Mouse (Mus musculus) bone marrow, adult 2 months (tissue): ENCODE results near the gene Cabp5.

Experiments
- CTCF ChIP-seq: fragments of 200-500 bp; IDR thresholded peaks from 2 replicates; pipeline ENCODE4 v1.5.1; 2011; ENCODE audit warnings: low read length, control low read depth; ENCODE audit not compliant: control insufficient read depth, insufficient read depth
- POLR2A ChIP-seq: fragments of 200-500 bp; IDR thresholded peaks from 2 replicates; pipeline ENCODE4 v1.6.1; 2011; ENCODE audit warnings: low read depth, mild to moderate bottlenecking, control low read depth, low read length, borderline replicate concordance; ENCODE audit not compliant: control insufficient read depth

DNA sequence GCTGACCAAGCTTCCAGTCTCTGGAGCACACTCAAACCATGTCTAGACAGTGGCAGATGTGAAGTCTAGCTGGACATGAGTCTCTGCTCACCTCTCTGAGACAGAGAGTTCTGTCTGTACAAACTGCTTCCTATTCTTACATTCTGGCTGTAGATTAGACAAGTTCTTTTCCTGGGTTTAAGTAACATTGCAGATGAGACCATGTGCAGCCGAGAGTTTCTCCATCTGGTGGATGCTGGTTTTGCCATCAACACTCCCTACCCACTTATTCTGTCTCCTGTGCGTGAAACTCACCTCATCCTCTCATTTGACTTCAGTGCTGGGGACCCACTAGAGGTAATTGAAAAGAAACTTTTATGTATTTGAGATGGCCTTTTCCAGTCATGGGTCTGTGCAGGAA lies 17.3 kb upstream of the Cabp5 start:
- TF ChIP-seq POLR2A (no peak), CTCF (no peak)
